12 mouse cellular contexts compared by ENCODE assay signal in the genomic region with DNA sequence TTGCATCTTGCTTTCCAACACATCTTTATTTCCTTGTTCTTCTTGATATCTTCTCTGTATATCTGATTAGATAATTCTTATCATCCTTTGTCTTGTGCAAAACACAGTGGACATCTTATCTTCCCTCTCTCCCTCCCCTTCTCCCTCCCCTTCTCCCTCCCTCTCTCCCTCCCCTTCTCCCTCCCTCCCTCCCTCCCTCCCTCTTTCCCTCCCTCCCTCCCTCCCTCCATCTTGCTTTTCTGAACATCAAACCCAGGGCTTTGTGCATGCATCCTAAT.
DNase-seq lines count a peak whose midpoint lies in the region; ATAC-seq and TF ChIP-seq lines count a peak whose summit lies in the region.
"Had no signal": no experiment of that assay in that cellular context is flagged by ENCODE, and none has a peak within 500 bp of the region (broad histone marks: within the 10 kb centered on the region; RNA-seq: fewer than 3 reads in every experiment).

No protein-coding gene starts in this region.

- no peak for DNase-seq in heart, adult 8-10 months (ENCODE audit: low spot score)
- no peak for DNase-seq in stomach, postnatal 0 days (ENCODE audit: low spot score)
- DNase-seq in limb, embryonic 11.5 days (ENCODE audit: low spot score), result no peak
- no peak for DNase-seq in spleen, adult 12 weeks (ENCODE audit: low spot score)
- DNase-seq in cerebellum, postnatal 36 days, result no peak
- DNase-seq: adrenal gland, adult 8-10 months had no signal

- H3K4me2 ChIP-seq in heart, embryonic 13.5 days, result no peak overlapping the region
- no peak overlapping the region for H3K4me2 ChIP-seq in stomach, embryonic 16.5 days (ENCODE audit: low read depth, low read length)
- no peak overlapping the region for H3K4me2 ChIP-seq in stomach, postnatal 0 days (replicated peaks; ENCODE audit: low read depth)
- H3K4me2 ChIP-seq in limb, embryonic 11.5 days (ENCODE audit: low read depth, severe bottlenecking), result no peak overlapping the region
- H3K4me2 ChIP-seq: limb, embryonic 15.5 days; stomach, embryonic 15.5 days had no signal

- H3K9ac ChIP-seq in heart, embryonic 13.5 days, result peak overlapping the region; percentile 65; the same call in 1 of the 2 replicates
- H3K9ac ChIP-seq in stomach, embryonic 16.5 days (ENCODE audit: low read length), result 0 out of 2 replicates have a peak overlapping the region, but pooled peaks have one; percentile 8
- no peak overlapping the region for H3K9ac ChIP-seq in stomach, postnatal 0 days (ENCODE audit: low read length)
- no peak overlapping the region for H3K9ac ChIP-seq in limb, embryonic 11.5 days (ENCODE audit: low read length)
- H3K9ac ChIP-seq: limb, embryonic 15.5 days; stomach, embryonic 15.5 days had no signal

- H3K36me3 ChIP-seq in heart, embryonic 13.5 days, result no peaks in the 10 kb centered on the region
- H3K36me3 ChIP-seq in stomach, embryonic 16.5 days (ENCODE audit: control insufficient read depth, insufficient read depth, low read length), result no peaks in the 10 kb centered on the region
- H3K36me3 ChIP-seq in stomach, postnatal 0 days (ENCODE audit: control insufficient read depth, insufficient read depth, low read length), result no peaks in the 10 kb centered on the region
- no peaks in the 10 kb centered on the region for H3K36me3 ChIP-seq in limb, embryonic 11.5 days (ENCODE audit: control insufficient read depth, insufficient read depth, low read length)
- H3K36me3 ChIP-seq: limb, embryonic 15.5 days; stomach, embryonic 15.5 days had no signal

- no peak overlapping the region for H3K4me3 ChIP-seq in heart, embryonic 13.5 days
- no peak overlapping the region for H3K4me3 ChIP-seq in stomach, embryonic 16.5 days (replicated peaks; ENCODE audit: low read length)
- H3K4me3 ChIP-seq in stomach, postnatal 0 days (ENCODE audit: low read depth, low read length), result no peak overlapping the region
- H3K4me3 ChIP-seq in limb, embryonic 11.5 days (ENCODE audit: low read depth, low read length), result no peak overlapping the region
- H3K4me3 ChIP-seq: limb, embryonic 15.5 days; stomach, embryonic 15.5 days had no signal

- no peaks in the 10 kb centered on the region for H3K9me3 ChIP-seq in heart, embryonic 13.5 days
- H3K9me3 ChIP-seq in stomach, embryonic 16.5 days (replicated peaks; ENCODE audit: control insufficient read depth, low read length), result no peaks in the 10 kb centered on the region
- no peaks in the 10 kb centered on the region for H3K9me3 ChIP-seq in stomach, postnatal 0 days (ENCODE audit: control insufficient read depth, low read length)
- H3K9me3 ChIP-seq in limb, embryonic 11.5 days (ENCODE audit: control insufficient read depth, low read length), result no peaks in the 10 kb centered on the region
- H3K9me3 ChIP-seq: limb, embryonic 15.5 days; stomach, embryonic 15.5 days had no signal

- H3K4me1 ChIP-seq in heart, embryonic 13.5 days, result peaks cover 77% of the 10 kb centered on the region
- no peaks in the 10 kb centered on the region for H3K4me1 ChIP-seq in stomach, embryonic 16.5 days (ENCODE audit: control insufficient read depth, insufficient read depth, low read length)
- H3K4me1 ChIP-seq in stomach, postnatal 0 days (replicated peaks; ENCODE audit: control insufficient read depth, insufficient read depth), result no peaks in the 10 kb centered on the region
- H3K4me1 ChIP-seq in limb, embryonic 11.5 days (ENCODE audit: control insufficient read depth, insufficient read depth, low read length), result peaks cover 23% of the 10 kb centered on the region

- H3K27ac ChIP-seq in heart, embryonic 13.5 days (replicated peaks), result peak overlapping the region; percentile 76
- no peak overlapping the region for H3K27ac ChIP-seq in stomach, embryonic 16.5 days (ENCODE audit: low read length)
- no peak overlapping the region for H3K27ac ChIP-seq in stomach, postnatal 0 days (replicated peaks)
- H3K27ac ChIP-seq in limb, embryonic 11.5 days (replicated peaks; ENCODE audit: low read depth, low read length), result peak overlapping the region; percentile 59; the same call in 1 of the 2 replicates
- H3K27ac ChIP-seq: macrophage had no signal

- no peak for ATAC-seq in heart, embryonic 13.5 days (ENCODE audit: extremely low read depth, insufficient number of reproducible peaks, low FRiP score, low TSS enrichment)
- ATAC-seq in stomach, embryonic 16.5 days (ENCODE audit: insufficient read depth, low FRiP score), result no peak
- ATAC-seq in stomach, postnatal 0 days (ENCODE audit: low FRiP score, low TSS enrichment), result no peak
- ATAC-seq in limb, embryonic 11.5 days (ENCODE audit: insufficient number of reproducible peaks, low FRiP score, low TSS enrichment, low read depth), result no peak
- no peak for ATAC-seq in erythroid progenitor cell, adult 5-6 weeks (replicated peaks; ENCODE audit: low FRiP score, poor library complexity, severe bottlenecking)

- TF ChIP-seq EP300 in stomach, postnatal 0 days (optimal IDR thresholded peaks at IDR 0.05), result no peak

- 0 out of 2 replicates have a peak, but pooled peaks cover 3% of the 10 kb centered on the region for H3K27me3 ChIP-seq in heart, embryonic 13.5 days (replicated peaks)
- H3K27me3 ChIP-seq in stomach, embryonic 16.5 days (ENCODE audit: control insufficient read depth, insufficient read depth, low read length), result no peaks in the 10 kb centered on the region
- H3K27me3 ChIP-seq in stomach, postnatal 0 days (ENCODE audit: control insufficient read depth, insufficient read depth, low read length), result no peaks in the 10 kb centered on the region
- peaks cover 27% of the 10 kb centered on the region for H3K27me3 ChIP-seq in limb, embryonic 11.5 days (ENCODE audit: control insufficient read depth, insufficient read depth, low read length)
- H3K27me3 ChIP-seq: stomach, embryonic 15.5 days had no signal

- TF ChIP-seq CTCF in stomach, postnatal 0 days (IDR thresholded peaks at IDR 0.05; ENCODE audit: low read depth), result no peak

Comparison
In these comparisons a context has a peak if more than half of its experiments do, and no peak if none do; other contexts are left out.
1. H3K9ac ChIP-seq: peak in heart, embryonic 13.5 days (single experiment) and stomach, embryonic 16.5 days (single experiment); none in stomach, postnatal 0 days (single experiment) and limb, embryonic 11.5 days (single experiment).
2. H3K27ac ChIP-seq: peak in heart, embryonic 13.5 days (single experiment) and limb, embryonic 11.5 days (single experiment); none in stomach, embryonic 16.5 days (single experiment) and stomach, postnatal 0 days (single experiment).